Mouse (Mus musculus) midbrain, postnatal 0 days (tissue): ENCODE results near the gene Btbd3. TPM values are rescaled to one million over a fixed set of nuclear protein-coding genes. Genes with fewer than 3 reads are reported as not detected.

Experiments
- ATAC-seq: fragments of 200-750 bp; cut with Nextera tagmentation; 2 replicates; pipeline ENCODE4 v1.8.0; 2017; ENCODE audit warnings: moderate number of reproducible peaks, mild to moderate bottlenecking, moderate TSS enrichment, moderate library complexity; ENCODE audit not compliant: low FRiP score
- DNase-seq: peaks from one replicate; pipeline ENCODE4 v3.0.0-alpha.2; 2015; ENCODE audit warnings: low spot score
- H3K27ac ChIP-seq: fragments of 300-500 bp; sonication (generic); 2 replicates; pipeline ENCODE4 v1.5.1; 2014; ENCODE audit warnings: low read depth, mild to moderate bottlenecking, low read length, mixed read lengths
- H3K27me3 ChIP-seq: fragments of 300-500 bp; sonication (generic); 2 replicates; pipeline ENCODE4 v1.6.1; 2014; ENCODE audit warnings: low read length, control low read depth, mixed read lengths; ENCODE audit not compliant: insufficient read depth
- H3K36me3 ChIP-seq: fragments of 300-500 bp; sonication (generic); 2 replicates; pipeline ENCODE4 v1.6.1; 2014; ENCODE audit warnings: low read length, control low read depth, mixed read lengths; ENCODE audit not compliant: insufficient read depth
- H3K4me1 ChIP-seq: fragments of 300-500 bp; sonication (generic); 2 replicates; pipeline ENCODE4 v1.6.1; 2014; ENCODE audit warnings: mild to moderate bottlenecking, control low read depth, antibody characterized with exemption, low read length, mixed read lengths; ENCODE audit not compliant: insufficient read depth
- H3K4me2 ChIP-seq: fragments of 300-500 bp; sonication (generic); 2 replicates; pipeline ENCODE4 v1.6.1; 2014; ENCODE audit warnings: low read depth, mild to moderate bottlenecking, low read length, mixed read lengths; ENCODE audit not compliant: poor library complexity, severe bottlenecking
- H3K4me3 ChIP-seq: fragments of 300-500 bp; sonication (generic); 2 replicates; pipeline ENCODE4 v1.5.1; 2014; ENCODE audit warnings: low read depth, mild to moderate bottlenecking, low read length, moderate library complexity
- H3K9ac ChIP-seq: fragments of 300-500 bp; sonication (generic); replicated peaks from 2 replicates; pipeline ENCODE4 v1.6.1; 2014; ENCODE audit warnings: mild to moderate bottlenecking, low read length, moderate library complexity, mixed read lengths; ENCODE audit not compliant: poor library complexity, severe bottlenecking
- H3K9me3 ChIP-seq: fragments of 300-500 bp; sonication (generic); 2 replicates; pipeline ENCODE4 v1.6.1; 2016; ENCODE audit warnings: low read length, control low read depth
- CTCF ChIP-seq: IDR thresholded peaks from 2 replicates; pipeline ENCODE4 v1.5.1; 2016; ENCODE audit warnings: antibody characterized with exemption, mild to moderate bottlenecking
- WGBS: fragments of 180-500 bp; shearing (Covaris S2); extraction: QIAGEN DNeasy Blood & Tissue Kit; methylation state at CpG from one replicate; pipeline ENCODE4 v1.1.7; 2014; 5-methylcytosine and 5-hydroxymethylcytosine counted together
- polyA plus RNA-seq: library from polyadenylated mRNA; unstranded; fragments of >200 nt; fragmentation: Nextera tagmentation; extraction: Ambion mirVana; gene quantifications from 2 replicates; pipeline ENCODE4 v1.2.1, GENCODE M21; 2015
- total RNA-seq: library from RNA; depleted of rRNA; stranded (reverse); fragments of >200 nt; gene quantifications from 2 replicates; pipeline ENCODE4 v1.2.3, GENCODE M21; 2014

The Btbd3 gene
- total and polyA plus RNA-seq, 2 experiments from 2014 or later = 37.0 to 60.1 TPM

DNA sequence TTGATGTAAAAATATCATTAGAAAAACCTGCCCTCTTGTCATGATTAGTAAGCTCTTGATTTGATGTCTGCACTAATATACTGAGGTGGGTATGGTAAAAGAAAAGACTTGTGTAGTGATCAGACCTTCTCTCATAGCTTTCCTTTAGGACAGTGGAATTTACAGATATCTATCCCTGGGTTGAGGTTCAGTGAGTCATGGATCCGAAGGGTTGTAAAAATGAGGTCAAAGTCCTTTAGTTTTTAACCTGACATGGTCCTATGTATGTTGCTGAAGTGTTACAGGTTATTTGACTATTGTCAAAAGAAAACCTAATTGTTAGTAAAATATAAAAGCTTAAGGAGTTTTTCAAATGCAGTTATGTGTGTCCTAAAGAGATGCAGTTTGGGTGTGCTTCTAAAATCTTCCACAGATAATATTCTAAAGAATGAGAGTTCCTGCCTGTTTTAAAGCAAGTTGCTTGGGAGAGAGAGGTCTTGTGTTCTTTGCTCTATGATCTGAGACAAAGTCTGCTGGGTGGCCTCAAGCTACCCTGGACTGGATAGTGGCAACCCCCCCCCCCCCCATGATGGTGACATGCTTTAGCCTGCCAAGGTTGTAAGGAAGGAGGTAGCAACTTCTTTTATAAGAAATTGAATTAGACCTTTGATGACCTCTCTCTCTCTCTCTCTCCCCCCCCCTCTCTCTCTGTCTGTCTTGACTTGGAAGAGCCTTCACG, 234.5 kb downstream of the Btbd3 start:
- Histone ChIP-seq H3K4me2 (no peak overlapping the region), H3K4me1 (no peaks in the 10 kb centered on the region), H3K4me3 (no peak overlapping the region), H3K36me3 (no peaks in the 10 kb centered on the region), H3K27ac (no peak overlapping the region), H3K9me3 (no peaks in the 10 kb centered on the region), H3K27me3 (no peaks in the 10 kb centered on the region), H3K9ac (no peak overlapping the region)
- 97% methylated on average over 2 of the region's 2 CpGs for WGBS
- no peak for TF ChIP-seq CTCF
- ATAC-seq = no peak
- no peak for DNase-seq

GRCm38 (mm10) chr2:138492176-138492575, 235.8 kb downstream of the Btbd3 start:
- no peaks in the 10 kb centered on the region for H3K27me3 ChIP-seq
- H3K4me3 ChIP-seq = no peak overlapping the region
- H3K9me3 ChIP-seq = no peaks in the 10 kb centered on the region
- no peaks in the 10 kb centered on the region for H3K4me1 ChIP-seq
- no peaks in the 10 kb centered on the region for H3K36me3 ChIP-seq
- no peak overlapping the region for H3K9ac ChIP-seq
- no peak for TF ChIP-seq CTCF
- no peak for DNase-seq
- no peak overlapping the region for H3K27ac ChIP-seq
- no peak overlapping the region for H3K4me2 ChIP-seq
- no peak for ATAC-seq

GRCm38 (mm10) chr2:138503866-138504380, 247.6 kb downstream of the Btbd3 start:
- DNase-seq (no peak), ATAC-seq (no peak)
- H3K27me3 ChIP-seq = no peaks in the 10 kb centered on the region
- H3K27ac ChIP-seq = no peak overlapping the region
- WGBS = 88% methylated on average over 12 of the region's 12 CpGs
- TF ChIP-seq CTCF = no peak
- H3K4me3 ChIP-seq = no peak overlapping the region
- no peaks in the 10 kb centered on the region for H3K4me1 ChIP-seq
- H3K9me3 ChIP-seq = no peaks in the 10 kb centered on the region
- H3K9ac ChIP-seq = no peak overlapping the region
- H3K36me3 ChIP-seq = no peaks in the 10 kb centered on the region
- no peak overlapping the region for H3K4me2 ChIP-seq

DNA sequence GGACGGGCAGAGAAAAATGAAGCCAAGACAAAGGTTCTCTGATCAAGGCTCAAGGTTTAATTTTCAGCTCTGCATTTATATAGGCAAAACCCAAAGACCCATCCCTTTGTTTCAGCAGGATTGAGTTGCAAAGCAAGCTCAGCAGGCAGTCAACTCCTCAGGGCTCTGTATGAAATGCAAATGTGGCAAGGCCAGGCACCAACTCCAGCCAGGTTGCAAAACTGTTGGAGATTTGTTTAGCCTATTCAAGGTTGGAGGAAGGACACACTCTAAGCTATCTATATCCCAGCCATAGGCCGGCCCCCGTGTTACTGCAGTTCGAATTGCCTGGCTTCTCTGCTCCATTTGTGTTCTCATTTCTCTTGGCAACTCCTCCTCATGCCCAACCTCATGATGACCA, 259.2 kb downstream of the Btbd3 start:
- Histone ChIP-seq H3K4me2 (no peak overlapping the region), H3K4me3 (no peak overlapping the region), H3K36me3 (no peaks in the 10 kb centered on the region), H3K9me3 (no peaks in the 10 kb centered on the region), H3K27ac (no peak overlapping the region), H3K27me3 (no peaks in the 10 kb centered on the region), H3K4me1 (no peaks in the 10 kb centered on the region), H3K9ac (no peak overlapping the region)
- no peak for TF ChIP-seq CTCF
- DNase-seq = no peak
- 32% methylated on average over 4 of the region's 4 CpGs for WGBS
- ATAC-seq = no peak

DNA sequence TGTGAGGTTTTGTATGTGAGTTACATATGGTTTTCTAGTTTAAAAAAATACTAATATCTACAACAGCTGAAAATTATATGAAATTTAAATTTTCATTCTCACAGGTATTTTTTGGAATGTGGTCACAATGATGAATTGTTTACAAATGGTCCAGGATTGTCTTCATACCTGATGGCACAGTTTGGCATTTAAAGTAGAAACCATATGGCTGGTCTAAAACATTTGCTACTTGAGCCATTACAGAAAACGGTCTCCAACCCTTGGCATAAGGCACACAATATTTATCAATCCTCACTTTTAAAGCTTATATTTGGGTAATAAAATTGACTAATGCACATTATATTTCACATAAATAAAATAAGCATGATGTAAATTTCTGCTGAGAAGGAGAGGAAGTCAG, 272.1 kb downstream of the Btbd3 start:
- Histone ChIP-seq H3K4me2 (no peak overlapping the region), H3K27me3 (no peaks in the 10 kb centered on the region), H3K4me1 (no peaks in the 10 kb centered on the region), H3K9ac (no peak overlapping the region), H3K4me3 (no peak overlapping the region), H3K9me3 (no peaks in the 10 kb centered on the region), H3K36me3 (no peaks in the 10 kb centered on the region), H3K27ac (no peak overlapping the region)
- DNase-seq = no peak
- no peak for TF ChIP-seq CTCF
- no peak for ATAC-seq
- 93% methylated on average over 1 of the region's 1 CpGs for WGBS

DNA sequence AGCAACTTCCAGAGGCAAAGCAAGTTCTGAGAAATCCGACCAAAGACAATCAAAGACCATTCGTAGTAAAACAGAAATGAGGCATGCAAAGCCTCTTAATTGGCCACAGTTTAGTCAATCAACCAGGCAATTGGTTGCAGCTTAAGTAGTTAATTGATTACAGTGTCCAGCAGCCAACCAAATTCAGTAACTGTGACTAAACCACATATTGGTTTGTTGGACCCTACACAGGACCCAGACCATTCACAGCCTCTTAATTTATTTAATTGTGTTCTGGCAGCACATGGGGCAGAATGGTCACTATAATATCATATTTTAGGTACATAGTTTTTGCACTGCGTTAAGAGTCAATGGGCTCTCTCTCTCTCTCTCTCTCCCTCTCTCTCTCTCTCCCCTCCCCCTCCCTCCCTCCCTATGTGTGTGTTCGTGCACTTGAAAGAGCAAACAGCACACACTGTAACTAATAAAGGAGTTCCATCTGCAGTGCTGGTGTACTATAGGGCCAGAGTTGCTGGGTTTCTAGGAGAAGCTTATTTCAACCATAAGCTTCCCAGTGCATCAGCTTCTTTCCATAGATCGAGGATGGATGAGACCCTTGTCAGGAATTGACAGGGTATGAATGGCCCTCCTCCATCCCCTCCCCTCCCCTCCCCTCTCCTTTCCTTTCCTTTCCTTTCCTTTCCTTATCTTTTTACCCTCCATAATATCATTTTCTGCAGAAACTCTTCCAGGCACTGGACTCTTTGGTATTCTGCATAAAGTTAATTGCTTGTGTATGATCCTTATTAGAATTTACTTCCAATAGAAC, 275.0 kb downstream of the Btbd3 start:
- TF ChIP-seq CTCF = no peak
- H3K4me3 ChIP-seq = no peak overlapping the region
- H3K27ac ChIP-seq = no peak overlapping the region
- no peak overlapping the region for H3K9ac ChIP-seq
- H3K4me2 ChIP-seq = no peak overlapping the region
- no peaks in the 10 kb centered on the region for H3K4me1 ChIP-seq
- ATAC-seq (no peak), DNase-seq (no peak)
- H3K27me3 ChIP-seq = no peaks in the 10 kb centered on the region
- no peaks in the 10 kb centered on the region for H3K9me3 ChIP-seq
- no peaks in the 10 kb centered on the region for H3K36me3 ChIP-seq
- 29% methylated on average over 5 of the region's 5 CpGs for WGBS
